Mouse (Mus musculus) ES-E14 (cell line): Measurements from ENCODE around the gene Tert. TPM values are rescaled to one million over a fixed set of nuclear protein-coding genes. Genes with fewer than 3 reads are reported as not detected.

Experiments
- DNase-seq: peaks from one replicate; pipeline ENCODE4 v3.0.0-alpha.2; 2013; ENCODE audit warnings: low read depth, low spot score
- H3K27ac ChIP-seq: 2 replicates; pipeline ENCODE4 v1.5.1; 2012; ENCODE audit warnings: low read depth, mild to moderate bottlenecking, low read length, moderate library complexity, mixed read lengths; ENCODE audit not compliant: poor library complexity, insufficient read depth, severe bottlenecking
- H3K36me3 ChIP-seq: 2 replicates; pipeline ENCODE4 v1.6.1; 2012; ENCODE audit warnings: mild to moderate bottlenecking, low read length, moderate library complexity, mixed read lengths; ENCODE audit not compliant: control insufficient read depth, poor library complexity, insufficient read depth, severe bottlenecking
- H3K4me1 ChIP-seq, 2 experiments: fragments of 150-350 bp in 1 of 2; sonication (generic) in 1 of 2; 2 replicates each; pipeline ENCODE4 v1.6.1; 2012; ENCODE audit warnings: low read length in 2 of 2, mild to moderate bottlenecking in 1 of 2, mixed read lengths in 1 of 2; ENCODE audit not compliant: control insufficient read depth in 2 of 2, insufficient read depth in 2 of 2, poor library complexity in 1 of 2
- H3K4me3 ChIP-seq, 2 experiments: fragments of 150-350 bp in 1 of 2; sonication (generic) in 1 of 2; 2 replicates each; pipeline ENCODE4 v1.5.1; 2012; ENCODE audit warnings: low read length in 2 of 2, low read depth in 1 of 2, mild to moderate bottlenecking in 1 of 2, mixed read lengths in 1 of 2; ENCODE audit not compliant: insufficient read depth in 1 of 2, poor library complexity in 1 of 2, severe bottlenecking in 1 of 2
- H3K9ac ChIP-seq: 2 replicates; pipeline ENCODE4 v1.6.1; 2012; ENCODE audit warnings: low read depth, mild to moderate bottlenecking, low read length, mixed read lengths; ENCODE audit not compliant: poor library complexity, insufficient read depth, severe bottlenecking
- H3K9me3 ChIP-seq: fragments of 150-350 bp; sonication (generic); 2 replicates; pipeline ENCODE4 v1.6.1; 2012; ENCODE audit warnings: low read depth, mild to moderate bottlenecking, low read length; ENCODE audit not compliant: control insufficient read depth, insufficient read depth
- CHD2 ChIP-seq: IDR thresholded peaks from 2 replicates; pipeline ENCODE4 v1.6.1; 2014; ENCODE audit warnings: mild to moderate bottlenecking, low read depth, low read length, inconsistent platforms
- HCFC1 ChIP-seq: IDR thresholded peaks from 2 replicates; pipeline ENCODE4 v1.6.1; 2012; ENCODE audit warnings: low read length, inconsistent platforms, borderline replicate concordance; ENCODE audit not compliant: insufficient read depth
- MAFK ChIP-seq: IDR thresholded peaks from 2 replicates; pipeline ENCODE4 v1.6.1; 2014; ENCODE audit warnings: mild to moderate bottlenecking, low read depth, low read length, inconsistent platforms; ENCODE audit not compliant: insufficient read depth
- ZC3H11A ChIP-seq: IDR thresholded peaks from 2 replicates; pipeline ENCODE4 v1.6.1; 2012; ENCODE audit warnings: low read depth, mild to moderate bottlenecking, inconsistent platforms, low read length, borderline replicate concordance
- ZNF384 ChIP-seq: IDR thresholded peaks from 2 replicates; pipeline ENCODE4 v1.6.1; 2012; ENCODE audit warnings: low read depth, low read length, inconsistent platforms
- in situ Hi-C, 2 experiments: fragments of 600-800 bp; cut with MboI; formaldehyde crosslinking; loops; one replicate each; pipeline ENCODE4 v1.15.1; 2025; ENCODE audit warnings: low sequenced_read_pairs in 2 of 2, inconsistent platforms in 1 of 2; ENCODE audit not compliant: unreplicated experiment in 2 of 2
- total RNA-seq: library from RNA; depleted of rRNA; stranded (reverse); fragments of 300-350 nt; gene quantifications from 2 replicates; pipeline ENCODE4 v1.2.3, GENCODE M21; 2012

Tert gene
- total RNA-seq, 1 experiment: 11.7 TPM

- peaks cover 57% of the 10 kb centered on the region for H3K36me3 ChIP-seq
- in situ Hi-C loops: no loop called here
- H3K9me3 ChIP-seq: no peaks in the 10 kb centered on the region
- no peak overlapping the region for H3K9ac ChIP-seq
- H3K27ac ChIP-seq: no peak overlapping the region
- no peak for DNase-seq
- TF ChIP-seq HCFC1: no peak
- TF ChIP-seq CHD2: no peak
- TF ChIP-seq MAFK: no peak
- TF ChIP-seq ZC3H11A: no peak
- TF ChIP-seq ZNF384: no peak
- no peaks in the 10 kb centered on the region for H3K4me1 ChIP-seq
- H3K4me3 ChIP-seq: no peak overlapping the region
Observed at GRCm38 (mm10) chr13:73618406-73618805, 8.3 kb upstream of the Tert start.

GRCm38 (mm10) chr13:73620637-73621036 is 6.1 kb upstream of the Tert start:
- Histone ChIP-seq H3K4me1 (no peaks in the 10 kb centered on the region), H3K9ac (no peak overlapping the region), H3K4me3 (no peak overlapping the region), H3K27ac (no peak overlapping the region), H3K9me3 (no peaks in the 10 kb centered on the region), H3K36me3 (peaks cover 38% of the 10 kb centered on the region)
- TF ChIP-seq MAFK (no peak), ZNF384 (peak; percentile 93), CHD2 (no peak)
- in situ Hi-C loops: no loop called here
- DNase-seq: no peak

GRCm38 (mm10) chr13:73626410-73626744 is 334 bp upstream of the Tert start:
- no peak for DNase-seq
- no peak overlapping the region for H3K27ac ChIP-seq

GRCm38 (mm10) chr13:73628586-73629113 is 1.9 kb downstream of the Tert start:
- Histone ChIP-seq H3K4me1 (peaks cover 0 to 10% of the 10 kb centered on the region in 2 experiments; a peak in 1 of 4 replicates), H3K27ac (no peak overlapping the region), H3K36me3 (peaks cover 4% of the 10 kb centered on the region; the same call in 1 of the 2 replicates), H3K4me3 (no peak overlapping the region), H3K9me3 (no peaks in the 10 kb centered on the region), H3K9ac (no peak overlapping the region)
- in situ Hi-C loops: no loop called here
- TF ChIP-seq ZC3H11A (no peak), CHD2 (no peak), HCFC1 (no peak), ZNF384 (no peak), MAFK (no peak)
- DNase-seq: no peak

More at GRCm38 (mm10) chr13:73626410-73626744, 334 bp upstream of the Tert start:
- TF ChIP-seq ZNF384 (no peak), MAFK (no peak), ZC3H11A (no peak), CHD2 (no peak), HCFC1 (no peak)
- Histone ChIP-seq H3K9me3 (no peaks in the 10 kb centered on the region), H3K4me3 (peak overlapping the region in 1 of 2 experiments; percentile 55; a peak in 3 of 4 replicates), H3K4me1 (peaks cover 0 to 10% of the 10 kb centered on the region in 2 experiments; a peak in 1 of 4 replicates), H3K36me3 (peaks cover 4% of the 10 kb centered on the region), H3K9ac (peak overlapping the region; percentile 24; the same call in 1 of the 2 replicates)
- in situ Hi-C loops: no loop called here

- DNase-seq: no peak
- Histone ChIP-seq H3K4me1 (peaks cover 0 to 8% of the 10 kb centered on the region in 2 experiments; a peak in 1 of 4 replicates), H3K36me3 (peaks cover 8% of the 10 kb centered on the region; the same call in 1 of the 2 replicates), H3K27ac (no peak overlapping the region), H3K9me3 (no peaks in the 10 kb centered on the region), H3K9ac (no peak overlapping the region), H3K4me3 (no peak overlapping the region)
- in situ Hi-C loops: no loop called here
- TF ChIP-seq ZC3H11A (no peak), ZNF384 (no peak), CHD2 (no peak), MAFK (no peak), HCFC1 (no peak)
Observed at GRCm38 (mm10) chr13:73631837-73632236, 5.1 kb downstream of the Tert start.
